Comparison of ENCODE assay signal across 8 mouse cellular contexts in genomic region chr17:32189850-32190249, GRCm38 (mm10). TPM values are rescaled to one million over a fixed set of nuclear protein-coding genes. Genes with fewer than 3 reads are reported as not detected.
DNase-seq lines count a peak whose midpoint lies in the region; ATAC-seq lines count a peak whose summit lies in the region.

No protein-coding gene starts in this region.

- no peaks in the 10 kb centered on the region for H3K9me3 ChIP-seq in kidney, embryonic 16.5 days (ENCODE audit: low read length)
- no peaks in the 10 kb centered on the region for H3K9me3 ChIP-seq in embryonic facial prominence, embryonic 15.5 days (replicated peaks)
- no peaks in the 10 kb centered on the region for H3K9me3 ChIP-seq in limb, embryonic 13.5 days

- H3K27ac ChIP-seq in kidney, embryonic 16.5 days (ENCODE audit: low read length), result no peak overlapping the region
- H3K27ac ChIP-seq in embryonic facial prominence, embryonic 15.5 days (replicated peaks), result no peak overlapping the region
- no peak overlapping the region for H3K27ac ChIP-seq in limb, embryonic 13.5 days

- H3K4me1 ChIP-seq in kidney, embryonic 16.5 days (ENCODE audit: insufficient read depth, low read length), result peaks cover 12% of the 10 kb centered on the region
- peaks cover 18% of the 10 kb centered on the region for H3K4me1 ChIP-seq in embryonic facial prominence, embryonic 15.5 days
- H3K4me1 ChIP-seq in limb, embryonic 13.5 days, result peaks cover 14% of the 10 kb centered on the region

- no peaks in the 10 kb centered on the region for H3K36me3 ChIP-seq in kidney, embryonic 16.5 days (ENCODE audit: insufficient read depth, low read length)
- H3K36me3 ChIP-seq in embryonic facial prominence, embryonic 15.5 days, result no peaks in the 10 kb centered on the region
- no peaks in the 10 kb centered on the region for H3K36me3 ChIP-seq in limb, embryonic 13.5 days

- peak overlapping the region; percentile 48; the same call in 1 of the 2 replicates for H3K4me3 ChIP-seq in kidney, embryonic 16.5 days (ENCODE audit: low read length)
- H3K4me3 ChIP-seq in embryonic facial prominence, embryonic 15.5 days (replicated peaks), result peak overlapping the region; percentile 38; the same call in 1 of the 2 replicates
- H3K4me3 ChIP-seq in limb, embryonic 13.5 days, result peak overlapping the region; percentile 45

- WGBS in kidney, embryonic 16.5 days, result 7% methylated on average over 5 of the region's 5 CpGs
- WGBS in embryonic facial prominence, embryonic 15.5 days, result 7% methylated on average over 5 of the region's 5 CpGs
- WGBS in limb, embryonic 13.5 days, result 9% methylated on average over 5 of the region's 5 CpGs

- no peak for DNase-seq in kidney, postnatal 25 days
- DNase-seq in naive thymus-derived CD4-positive, alpha-beta T cell, adult 2 months (ENCODE audit: low read depth), result peak; percentile 46
- DNase-seq in embryo, embryonic 10 days (ENCODE audit: low spot score), result no peak
- DNase-seq in left cerebral cortex, postnatal 4 days, result no peak
- no peak for DNase-seq in adrenal gland, postnatal 25 days

- H3K4me2 ChIP-seq in kidney, embryonic 16.5 days (replicated peaks; ENCODE audit: low read depth, low read length), result peak overlapping the region; percentile 85
- peak overlapping the region; percentile 67 for H3K4me2 ChIP-seq in embryonic facial prominence, embryonic 15.5 days (replicated peaks)
- H3K4me2 ChIP-seq in limb, embryonic 13.5 days (replicated peaks), result peak overlapping the region; percentile 76

- intact Hi-C loops in left cerebral cortex, postnatal 4 days (cut with DNase I), result no loop called here

- H3K9ac ChIP-seq in kidney, embryonic 16.5 days (replicated peaks; ENCODE audit: low read length), result no peak overlapping the region
- no peak overlapping the region for H3K9ac ChIP-seq in embryonic facial prominence, embryonic 15.5 days
- no peak overlapping the region for H3K9ac ChIP-seq in limb, embryonic 13.5 days

- 0 out of 2 replicates have a peak, but pooled peaks have one; percentile 19 for ATAC-seq in kidney, embryonic 16.5 days (ENCODE audit: low FRiP score, low TSS enrichment)
- ATAC-seq in embryonic facial prominence, embryonic 15.5 days (ENCODE audit: insufficient number of reproducible peaks, low FRiP score, low TSS enrichment, low read depth), result no peak
- no peak for ATAC-seq in limb, embryonic 13.5 days (ENCODE audit: low FRiP score, low read depth)

- H3K27me3 ChIP-seq in kidney, embryonic 16.5 days (ENCODE audit: insufficient read depth, low read length), result peaks cover 17% of the 10 kb centered on the region
- peaks cover 20% of the 10 kb centered on the region for H3K27me3 ChIP-seq in embryonic facial prominence, embryonic 15.5 days
- peaks cover 29% of the 10 kb centered on the region for H3K27me3 ChIP-seq in limb, embryonic 13.5 days

RNA-seq across cellular contexts. Expression of gene Ephx3, which starts 0.5 kb away (rescaled TPM):
- 0.19 and 0.37 TPM in 2 replicates for polyA plus RNA-seq in kidney, embryonic 16.5 days (2015; fragmentation: Nextera tagmentation; extraction: Ambion mirVana)
- polyA plus RNA-seq in embryonic facial prominence, embryonic 15.5 days (2015; fragmentation: Nextera tagmentation; extraction: Ambion mirVana), result 10.3 and 11.9 TPM in 2 replicates
- polyA plus RNA-seq in limb, embryonic 13.5 days (2015; fragmentation: Nextera tagmentation; extraction: Ambion mirVana), result 0.26 and 0.29 TPM in 2 replicates
- total RNA-seq in left cerebral cortex, postnatal 4 days (2021), result under 1 TPM in 1 of 2 experiments, not detected in 1; 0.24 TPM
- total RNA-seq in adrenal gland, postnatal 25 days (2021), result not detected in 2 replicates

RNA-seq across cellular contexts. Expression of gene Notch3, which starts 23.2 kb away (rescaled TPM):
- 13.6 and 15.0 TPM in 2 replicates for polyA plus RNA-seq in kidney, embryonic 16.5 days (2015; fragmentation: Nextera tagmentation; extraction: Ambion mirVana)
- polyA plus RNA-seq in embryonic facial prominence, embryonic 15.5 days (2015; fragmentation: Nextera tagmentation; extraction: Ambion mirVana), result 18.3 and 19.4 TPM in 2 replicates
- 14.9 and 16.9 TPM in 2 replicates for polyA plus RNA-seq in limb, embryonic 13.5 days (2015; fragmentation: Nextera tagmentation; extraction: Ambion mirVana)
- total RNA-seq in left cerebral cortex, postnatal 4 days (2021), result 10 to 100 TPM; 21.8 to 21.9 TPM
- total RNA-seq in adrenal gland, postnatal 25 days (2021), result 11.3 and 11.8 TPM in 2 replicates
